Mouse (Mus musculus) erythroblast, embryonic 14.5 days (primary cell): ENCODE measurements around the gene Zdhhc22.

ENCODE experiments used
- GATA1 ChIP-seq: IDR thresholded peaks from 2 replicates; pipeline ENCODE4 v1.6.1; 2012; ENCODE audit warnings: low read length, inconsistent platforms, mixed read lengths
- TAL1 ChIP-seq: IDR thresholded peaks from 3 replicates; pipeline ENCODE4 v1.6.1; 2012; ENCODE audit warnings: low read length, inconsistent platforms, mixed read lengths

GRCm38 (mm10) chr12:86955894-86956293 is 34.3 kb downstream of the Zdhhc22 start:
- no peak for TF ChIP-seq GATA1
- TF ChIP-seq TAL1: no peak
